Mouse (Mus musculus): Measurements from ENCODE around the gene Fam122a.

- TF ChIP-seq CTCF (IDR thresholded peaks at IDR 0.05; ENCODE audit: borderline replicate concordance, insufficient read depth, low read length) (no peak), POLR2A (IDR thresholded peaks at IDR 0.05; ENCODE audit: low read depth, low read length) (no peak)
Observed at GRCm38 (mm10) chr19:24463011-24463410, 14.1 kb downstream of the Fam122a start.
